Mouse (Mus musculus) limb, embryonic 14.5 days (tissue): ENCODE data around the gene Ndufaf2. TPM values are rescaled to one million over a fixed set of nuclear protein-coding genes. Genes with fewer than 3 reads are reported as not detected.

Experiments
- ATAC-seq: fragments of 200-750 bp; cut with Nextera tagmentation; 2 replicates; pipeline ENCODE4 v1.8.0; 2017; ENCODE audit warnings: low read depth, moderate number of reproducible peaks, moderate TSS enrichment; ENCODE audit not compliant: low FRiP score
- DNase-seq: peaks from one replicate; pipeline ENCODE4 v3.0.0-alpha.2; 2015; ENCODE audit warnings: low spot score
- H3K27ac ChIP-seq: fragments of 300-500 bp; sonication (generic); replicated peaks from 2 replicates; pipeline ENCODE4 v1.5.1; 2014; ENCODE audit warnings: low read depth, mild to moderate bottlenecking, low read length, moderate library complexity, mixed read lengths
- H3K27me3 ChIP-seq: fragments of 300-500 bp; sonication (generic); 2 replicates; pipeline ENCODE4 v1.6.1; 2014; ENCODE audit warnings: low read length, mixed read lengths; ENCODE audit not compliant: control insufficient read depth, insufficient read depth
- H3K36me3 ChIP-seq: fragments of 300-500 bp; sonication (generic); 2 replicates; pipeline ENCODE4 v1.6.1; 2014; ENCODE audit warnings: mild to moderate bottlenecking, low read length, moderate library complexity, mixed read lengths; ENCODE audit not compliant: control insufficient read depth, insufficient read depth
- H3K4me1 ChIP-seq: fragments of 300-500 bp; sonication (generic); 2 replicates; pipeline ENCODE4 v1.6.1; 2014; ENCODE audit warnings: antibody characterized with exemption, low read length, mixed read lengths; ENCODE audit not compliant: control insufficient read depth, insufficient read depth
- H3K4me2 ChIP-seq: fragments of 300-500 bp; sonication (generic); replicated peaks from 2 replicates; pipeline ENCODE4 v1.6.1; 2014; ENCODE audit warnings: low read depth, mild to moderate bottlenecking, low read length, moderate library complexity; ENCODE audit not compliant: severe bottlenecking
- H3K4me3 ChIP-seq: fragments of 300-500 bp; sonication (generic); replicated peaks from 2 replicates; pipeline ENCODE4 v1.5.1; 2014; ENCODE audit warnings: low read length
- H3K9ac ChIP-seq: fragments of 300-500 bp; sonication (generic); 2 replicates; pipeline ENCODE4 v1.6.1; 2014; ENCODE audit warnings: mild to moderate bottlenecking, low read depth, low read length, moderate library complexity; ENCODE audit not compliant: severe bottlenecking
- H3K9me3 ChIP-seq: fragments of 300-500 bp; sonication (generic); 2 replicates; pipeline ENCODE4 v1.6.1; 2016; ENCODE audit warnings: low read length; ENCODE audit not compliant: control insufficient read depth
- POLR2A ChIP-seq: fragments of 200-500 bp; IDR thresholded peaks from 2 replicates; pipeline ENCODE4 v1.8.0; 2012; ENCODE audit warnings: inconsistent platforms, mild to moderate bottlenecking, moderate library complexity, borderline replicate concordance; ENCODE audit not compliant: insufficient read depth, insufficient read length; ENCODE audit errors: extremely low read depth
- WGBS: fragments of 180-500 bp; shearing (Covaris S2); extraction: QIAGEN DNeasy Blood & Tissue Kit; methylation state at CpG from one replicate; pipeline ENCODE4 v1.1.7; 2014; 5-methylcytosine and 5-hydroxymethylcytosine counted together
- polyA plus RNA-seq, 2 experiments: library from polyadenylated mRNA; depleted of rRNA in 1 of 2; stranded (reverse) in 1 of 2; unstranded in 1 of 2; fragments of >200 nt; fragmentation: Nextera tagmentation in 1 of 2; extraction: Ambion mirVana in 1 of 2; gene quantifications; 2 replicates each; pipeline versions ENCODE4 v1.2.1 to v1.2.3; 2012 to 2014

Ndufaf2 gene
- polyA plus RNA-seq, 2 experiments = 46.1 to 67.6 TPM

GRCm38 (mm10) chr13:108015166-108015565, 143.3 kb downstream of the Ndufaf2 start:
- ATAC-seq (no peak), DNase-seq (no peak)
- Histone ChIP-seq H3K9me3 (no peaks in the 10 kb centered on the region), H3K9ac (no peak overlapping the region), H3K27me3 (no peaks in the 10 kb centered on the region), H3K4me1 (no peaks in the 10 kb centered on the region), H3K27ac (no peak overlapping the region), H3K36me3 (no peaks in the 10 kb centered on the region), H3K4me3 (no peak overlapping the region), H3K4me2 (no peak overlapping the region)
- TF ChIP-seq POLR2A = no peak
- 75% methylated on average over 6 of the region's 6 CpGs for WGBS

GRCm38 (mm10) chr13:108013839-108014238, 144.6 kb downstream of the Ndufaf2 start:
- Histone ChIP-seq H3K27ac (no peak overlapping the region), H3K4me2 (no peak overlapping the region), H3K9me3 (no peaks in the 10 kb centered on the region), H3K36me3 (no peaks in the 10 kb centered on the region), H3K4me1 (no peaks in the 10 kb centered on the region), H3K9ac (no peak overlapping the region), H3K4me3 (no peak overlapping the region), H3K27me3 (no peaks in the 10 kb centered on the region)
- WGBS = 72% methylated on average over 6 of the region's 6 CpGs
- DNase-seq (no peak), ATAC-seq (no peak)
- no peak for TF ChIP-seq POLR2A

GRCm38 (mm10) chr13:108013110-108013509, 145.3 kb downstream of the Ndufaf2 start:
- 52% methylated on average over 8 of the region's 8 CpGs for WGBS
- no peak for ATAC-seq
- no peak for TF ChIP-seq POLR2A
- no peak overlapping the region for H3K4me3 ChIP-seq
- no peaks in the 10 kb centered on the region for H3K4me1 ChIP-seq
- no peak overlapping the region for H3K27ac ChIP-seq
- no peak overlapping the region for H3K9ac ChIP-seq
- H3K27me3 ChIP-seq = no peaks in the 10 kb centered on the region
- H3K4me2 ChIP-seq = no peak overlapping the region
- H3K9me3 ChIP-seq = no peaks in the 10 kb centered on the region
- H3K36me3 ChIP-seq = no peaks in the 10 kb centered on the region
- DNase-seq = peak; percentile 43

- H3K4me3 ChIP-seq = no peak overlapping the region
- no peak for ATAC-seq
- no peaks in the 10 kb centered on the region for H3K27me3 ChIP-seq
- H3K36me3 ChIP-seq = no peaks in the 10 kb centered on the region
- H3K9ac ChIP-seq = no peak overlapping the region
- H3K9me3 ChIP-seq = no peaks in the 10 kb centered on the region
- no peaks in the 10 kb centered on the region; the same call in 1 of the 2 replicates for H3K4me1 ChIP-seq
- no peak overlapping the region for H3K27ac ChIP-seq
- WGBS = 82% methylated on average over 4 of the region's 4 CpGs
- H3K4me2 ChIP-seq = no peak overlapping the region
- DNase-seq = no peak
- TF ChIP-seq POLR2A = no peak
Measured at GRCm38 (mm10) chr13:108007861-108008260, 150.6 kb downstream of the Ndufaf2 start.

- TF ChIP-seq POLR2A = no peak
- no peaks in the 10 kb centered on the region for H3K4me1 ChIP-seq
- no peaks in the 10 kb centered on the region for H3K36me3 ChIP-seq
- no peak overlapping the region for H3K9ac ChIP-seq
- H3K4me2 ChIP-seq = no peak overlapping the region
- no peaks in the 10 kb centered on the region for H3K27me3 ChIP-seq
- no peak overlapping the region for H3K4me3 ChIP-seq
- no peak overlapping the region for H3K27ac ChIP-seq
- DNase-seq = no peak
- no peak for ATAC-seq
- WGBS = 90% methylated on average over 3 of the region's 3 CpGs
- no peaks in the 10 kb centered on the region for H3K9me3 ChIP-seq
Measured at GRCm38 (mm10) chr13:107996301-107996700, 162.1 kb downstream of the Ndufaf2 start.

- Histone ChIP-seq H3K9me3 (no peaks in the 10 kb centered on the region), H3K4me2 (no peak overlapping the region), H3K4me1 (no peaks in the 10 kb centered on the region), H3K27ac (no peak overlapping the region), H3K9ac (no peak overlapping the region), H3K36me3 (no peaks in the 10 kb centered on the region), H3K4me3 (no peak overlapping the region), H3K27me3 (no peaks in the 10 kb centered on the region)
- TF ChIP-seq POLR2A = no peak
- no peak for ATAC-seq
- 71% methylated on average over 7 of the region's 7 CpGs for WGBS
- no peak for DNase-seq
Measured at GRCm38 (mm10) chr13:107995211-107995610, 163.2 kb downstream of the Ndufaf2 start.
